Mouse (Mus musculus): Measurements from ENCODE around the gene Tekt5.
A peak's percentile ranks its signal among the peaks of the same experiment; 100 is the strongest.

Tekt5 gene

DNA sequence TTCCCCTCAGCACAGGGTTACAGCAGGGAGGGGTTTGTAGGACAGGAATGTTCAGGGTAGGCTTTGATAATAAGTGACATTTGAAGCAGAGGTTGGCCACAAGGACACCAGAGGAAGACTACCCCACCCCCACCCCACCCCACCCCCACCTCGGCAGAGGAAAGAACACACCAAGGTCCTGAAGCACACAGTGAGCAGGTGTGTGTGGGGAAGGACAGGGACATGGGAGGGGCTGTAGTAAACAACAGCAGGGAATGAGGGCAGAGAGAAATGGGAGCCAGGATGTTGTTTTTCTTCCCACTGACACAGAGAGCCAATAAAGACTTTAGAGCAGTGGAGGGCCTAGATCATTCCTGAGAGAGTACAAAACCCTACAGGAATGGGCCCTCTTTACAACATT lies 18.0 kb downstream of the Tekt5 start:
- DNase-seq = no peak

GRCm38 (mm10) chr16:10374254-10375011 lies 20.9 kb downstream of the Tekt5 start:
- DNase-seq = no peak

GRCm38 (mm10) chr16:10372372-10372771 lies 22.9 kb downstream of the Tekt5 start:
- no peak for DNase-seq

DNA sequence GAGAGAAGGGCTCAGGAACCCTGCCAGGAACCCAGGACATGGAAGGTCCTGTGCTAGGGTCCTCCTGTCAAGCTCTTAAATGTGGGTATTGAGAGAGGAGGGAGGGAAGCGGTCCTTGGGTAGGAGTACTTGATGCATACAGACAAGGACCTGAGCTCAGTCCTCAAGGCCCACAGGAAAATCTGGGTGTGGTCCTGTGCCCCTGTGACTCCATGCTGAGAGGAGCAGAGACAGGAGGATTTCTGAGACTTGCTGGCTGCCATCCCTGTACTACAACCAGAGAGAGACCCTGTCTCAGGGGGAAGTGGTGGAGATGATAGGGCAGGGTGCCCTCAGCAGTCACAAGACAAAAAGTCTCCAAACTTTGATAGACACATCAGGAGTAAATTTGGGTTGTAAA lies 25.3 kb downstream of the Tekt5 start:
- no peak for DNase-seq

- no peak for DNase-seq
Measured at GRCm38 (mm10) chr16:10369468-10369934, 25.8 kb downstream of the Tekt5 start.

DNA sequence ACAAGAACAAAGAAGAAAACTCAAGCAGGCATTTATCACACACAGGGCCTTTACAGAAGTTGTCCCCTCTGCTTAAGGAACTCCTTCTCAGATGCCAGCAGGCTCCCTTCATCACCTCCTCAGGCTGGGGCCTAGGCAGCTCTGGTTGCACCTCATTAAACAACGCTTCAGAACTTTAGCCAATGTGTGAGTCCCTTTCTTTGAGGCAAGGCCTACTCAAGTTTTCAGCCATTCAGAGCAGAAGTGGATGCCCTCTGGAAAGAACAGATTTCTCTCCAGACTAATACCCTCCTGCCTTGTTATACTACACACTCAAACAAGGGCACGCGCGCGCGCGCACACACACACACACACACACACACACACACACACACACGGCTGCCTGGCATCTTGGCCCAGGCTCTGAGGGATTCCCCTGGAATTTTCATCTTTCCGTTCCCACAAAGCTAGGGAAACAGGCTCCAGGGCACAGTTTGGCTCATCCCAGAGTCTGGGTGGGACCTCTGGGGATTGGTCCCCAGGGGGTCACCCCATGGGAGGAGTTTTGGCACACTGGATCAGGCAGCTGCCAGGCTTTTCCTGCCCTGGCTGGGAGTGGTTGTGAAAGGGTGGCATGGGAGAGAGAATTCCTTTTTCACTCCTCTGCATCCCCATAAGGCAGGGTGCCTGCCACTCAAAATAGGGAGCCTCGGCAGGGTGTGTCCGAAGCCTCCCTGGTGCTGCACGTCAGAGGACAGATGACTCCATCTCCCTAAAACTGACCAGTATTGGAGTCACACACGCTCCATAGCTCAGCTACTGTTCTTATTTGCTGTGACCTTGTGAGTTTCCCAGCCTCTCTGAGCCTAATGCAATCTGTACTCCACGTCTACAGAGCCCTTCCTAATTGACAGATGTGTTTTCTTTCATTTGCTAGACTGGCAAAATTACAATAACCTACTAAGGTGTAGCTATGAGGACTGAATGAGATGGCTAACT lies 28.8 kb downstream of the Tekt5 start:
- DNase-seq = no peak

DNA sequence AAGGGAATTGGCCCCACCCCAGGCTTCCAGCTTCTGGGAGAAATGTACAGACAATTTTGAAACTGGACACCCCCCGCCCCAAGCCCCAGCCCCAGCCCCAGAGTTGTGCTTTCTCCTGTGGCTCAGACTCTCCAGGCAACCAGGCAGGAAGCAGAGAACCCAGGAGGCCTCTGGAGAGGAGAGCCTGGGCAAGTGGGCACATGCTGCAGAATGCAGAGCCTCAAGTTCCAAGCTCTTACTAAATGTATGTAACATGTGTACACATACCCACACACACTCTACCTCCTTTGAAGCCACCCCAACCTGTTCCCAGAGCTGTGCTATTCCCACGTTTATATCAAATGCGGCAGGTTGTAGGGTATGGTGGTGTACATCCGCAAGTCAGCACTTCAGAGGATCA lies 29.5 kb downstream of the Tekt5 start:
- no peak for DNase-seq

DNA sequence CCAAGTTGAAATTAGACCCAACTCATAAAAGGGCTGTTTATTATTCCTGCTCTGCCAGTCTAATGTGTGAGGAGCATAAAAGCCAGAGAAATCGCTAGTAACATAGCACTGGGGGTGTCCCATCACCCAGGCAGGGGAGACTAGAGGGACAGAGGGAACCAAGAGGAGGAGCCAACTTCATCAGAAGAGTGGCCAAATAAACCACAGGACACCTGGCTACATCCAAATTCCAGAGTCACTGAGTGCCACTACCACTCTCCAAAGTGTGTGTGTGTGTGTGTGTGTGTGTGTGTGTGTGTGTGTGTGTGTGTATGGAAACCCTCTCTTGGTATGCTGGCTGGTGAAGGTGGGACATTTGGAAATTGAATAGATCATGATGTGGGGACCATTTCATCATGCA lies 32.2 kb downstream of the Tekt5 start:
- DNase-seq = no peak

DNA sequence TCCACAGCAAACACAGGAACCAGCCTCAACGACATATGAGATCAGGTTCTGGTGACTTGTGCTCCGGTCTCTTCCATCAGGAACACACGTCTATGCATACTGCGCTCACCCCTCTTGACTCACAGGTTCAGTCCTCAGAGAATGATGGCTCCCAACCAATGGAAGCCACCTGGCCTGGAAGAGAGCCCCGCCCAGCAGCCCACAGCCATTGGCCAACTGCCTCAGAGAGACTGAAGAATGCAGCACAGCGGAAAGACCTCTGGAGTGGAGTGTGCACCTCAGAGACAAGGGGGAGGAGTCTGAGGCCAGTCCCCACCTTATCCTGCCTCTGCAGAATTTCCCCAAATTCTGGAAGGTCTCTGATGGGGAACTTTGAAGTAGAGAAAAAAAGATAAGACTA lies 36.0 kb downstream of the Tekt5 start:
- DNase-seq = no peak

GRCm38 (mm10) chr16:10358010-10358934 lies 37.0 kb downstream of the Tekt5 start:
- DNase-seq = peak; percentile 3 to 24

DNA sequence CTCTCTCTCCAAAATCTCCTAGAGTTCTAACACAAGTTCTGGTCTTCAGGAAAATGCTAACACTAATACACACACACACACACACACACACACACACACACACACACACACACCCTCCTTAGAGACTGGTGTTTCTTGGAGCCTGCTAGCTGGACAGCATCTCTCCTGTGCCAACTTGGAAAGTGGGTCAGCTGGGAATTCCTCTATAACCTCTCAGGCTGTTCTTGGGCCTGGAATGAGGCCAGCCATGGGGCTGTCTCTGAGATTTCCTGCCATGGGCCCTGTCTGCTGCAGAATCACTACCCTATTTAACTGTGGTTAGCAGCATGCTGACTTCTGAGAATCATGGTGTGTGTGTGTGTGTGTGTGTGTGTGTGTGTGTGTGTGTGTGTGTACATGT lies 40.3 kb downstream of the Tekt5 start:
- DNase-seq = no peak

GRCm38 (mm10) chr16:10351050-10351636 lies 44.1 kb downstream of the Tekt5 start:
- DNase-seq = no peak

- no peak for DNase-seq
Measured at GRCm38 (mm10) chr16:10349876-10350275, 45.4 kb downstream of the Tekt5 start.

DNA sequence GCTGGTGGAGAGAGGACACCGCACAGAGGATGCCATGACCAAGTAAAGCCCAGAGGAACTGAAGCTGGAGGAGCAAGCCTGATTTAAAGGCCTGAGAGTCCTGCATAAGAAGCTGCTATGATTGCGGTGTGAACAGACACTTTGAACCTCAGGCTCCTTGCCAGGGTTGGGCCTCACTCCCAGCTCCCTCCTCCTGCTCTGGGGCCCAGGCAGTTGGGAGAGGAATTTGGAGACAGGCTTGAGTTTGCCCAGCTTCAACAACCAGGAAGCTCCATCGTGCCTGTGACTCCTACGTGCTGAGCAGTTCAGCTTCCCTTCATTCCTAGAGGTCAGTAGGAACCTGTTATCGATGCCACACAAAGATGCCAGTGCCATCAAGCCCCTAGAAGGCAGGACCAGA lies 45.9 kb downstream of the Tekt5 start:
- no peak for DNase-seq

GRCm38 (mm10) chr16:10347551-10347950 lies 47.7 kb downstream of the Tekt5 start:
- no peak for DNase-seq

DNA sequence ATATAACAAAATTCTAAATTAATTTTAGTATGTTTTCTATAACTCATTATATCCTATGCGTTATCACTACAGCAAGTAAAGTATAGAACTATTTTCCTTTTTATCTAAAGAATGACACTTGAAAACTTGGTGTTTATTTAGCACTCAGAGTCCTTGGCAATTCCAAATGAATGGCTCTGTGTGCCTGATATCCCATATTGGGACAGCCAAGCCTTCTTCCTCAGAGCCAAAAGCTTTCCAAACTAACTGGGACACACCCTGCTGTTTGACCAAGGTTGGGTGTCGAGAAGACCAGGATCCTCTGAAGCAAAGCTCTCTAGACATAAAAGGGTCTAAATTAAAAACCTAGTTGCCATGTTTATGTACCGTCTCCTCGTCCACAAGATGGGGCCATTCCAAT lies 54.2 kb downstream of the Tekt5 start:
- DNase-seq = no peak

- DNase-seq = no peak
Measured at GRCm38 (mm10) chr16:10339930-10340329, 55.4 kb downstream of the Tekt5 start.

DNA sequence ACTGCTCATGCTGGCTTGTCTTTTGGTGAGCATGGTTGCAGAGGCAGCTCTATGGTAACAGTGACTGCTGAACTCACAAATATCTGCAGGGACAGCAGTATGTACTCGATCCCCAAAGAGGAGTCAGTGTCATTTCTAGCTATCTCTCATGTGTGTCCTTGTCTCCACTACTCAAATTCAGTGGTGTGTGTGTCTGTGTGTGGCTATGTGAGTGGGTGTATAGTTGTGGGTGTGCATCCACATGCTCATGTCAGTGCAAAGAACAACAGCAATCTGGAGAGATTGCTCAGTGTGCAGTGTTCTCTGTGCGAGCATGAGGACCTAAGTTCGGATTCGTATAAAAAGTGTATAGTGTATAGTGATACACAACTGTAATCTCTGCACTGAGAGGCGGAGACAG lies 56.7 kb downstream of the Tekt5 start:
- DNase-seq = no peak

DNA sequence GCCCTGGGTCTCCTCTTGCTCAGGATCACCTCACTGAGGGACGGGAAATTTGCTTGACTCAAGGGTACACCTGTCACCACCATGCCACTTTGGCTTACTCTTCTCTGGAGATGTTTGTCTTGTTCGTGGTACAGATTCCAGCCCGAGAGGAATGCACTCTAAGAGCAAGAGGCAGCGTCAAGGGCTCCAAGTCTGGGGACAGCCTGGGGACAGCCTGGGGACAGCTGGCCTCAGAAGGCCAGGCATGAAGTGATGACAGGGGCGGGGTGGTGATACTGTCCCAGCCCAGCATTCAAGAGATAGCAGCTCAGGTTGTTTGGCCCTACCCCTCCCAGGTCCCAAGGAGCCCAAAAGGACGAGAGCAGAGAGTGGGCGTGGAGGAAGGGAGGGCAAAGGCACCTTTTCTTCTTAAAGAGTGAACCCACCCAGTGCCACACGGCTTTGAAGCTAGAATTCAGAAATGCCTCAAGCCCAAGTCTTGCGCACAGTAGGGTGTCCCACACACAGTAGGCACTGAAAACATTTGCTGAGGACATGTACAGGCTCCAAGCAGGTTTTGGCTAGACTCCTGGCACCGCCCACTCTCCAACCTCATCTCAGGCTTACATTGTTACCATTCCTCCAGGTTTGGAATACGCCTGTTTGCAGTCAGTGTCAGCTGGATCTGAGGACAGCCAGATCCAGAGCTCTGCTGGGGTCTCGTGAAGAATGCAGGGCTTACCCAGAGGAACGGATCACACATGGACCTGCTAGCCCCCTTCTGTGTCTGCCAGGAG lies 57.7 kb downstream of the Tekt5 start:
- DNase-seq = no peak

DNA sequence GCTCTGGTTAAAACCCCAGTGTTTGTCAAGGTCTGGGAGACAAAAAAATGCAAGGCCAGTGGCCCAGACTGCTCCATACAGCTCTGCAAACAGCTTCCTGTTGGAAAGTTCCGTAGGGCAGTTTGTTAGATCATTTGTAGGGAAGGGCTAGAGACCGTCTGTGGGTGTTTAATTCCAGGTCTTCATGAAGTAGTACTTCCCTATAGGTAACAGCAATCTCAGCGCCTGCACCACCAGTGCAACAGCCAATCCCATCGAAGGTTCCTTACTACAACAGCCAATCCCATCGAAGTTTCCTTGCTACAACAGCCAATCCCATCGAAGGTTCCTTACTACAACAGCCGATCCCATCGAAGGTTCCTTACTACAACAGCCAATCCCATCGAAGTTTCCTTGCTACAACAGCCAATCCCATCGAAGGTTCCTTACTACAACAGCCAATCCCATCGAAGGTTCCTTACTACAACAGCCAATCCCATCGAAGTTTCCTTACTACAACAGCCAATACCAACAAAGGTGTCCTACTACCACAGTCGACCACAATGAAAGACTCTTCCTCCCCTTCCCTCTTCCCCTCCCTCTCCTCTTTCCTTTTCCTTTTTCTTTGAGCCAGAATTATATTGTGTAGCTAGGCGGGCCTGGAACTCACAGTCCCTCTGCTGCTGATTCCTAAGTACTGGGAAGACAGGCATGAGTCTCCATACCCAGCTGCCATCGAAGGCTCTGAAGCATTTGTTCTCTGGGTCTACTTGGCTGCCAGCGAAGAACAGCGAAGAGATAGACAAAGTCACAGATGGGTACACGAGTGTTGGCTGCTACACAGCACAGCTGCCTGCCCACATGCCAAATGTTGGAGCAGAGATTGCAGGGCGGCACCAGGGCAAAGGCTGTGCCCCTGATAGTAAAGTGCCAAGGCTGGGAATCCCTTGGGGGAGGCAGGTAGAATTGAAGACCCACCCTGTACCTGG lies 58.6 kb downstream of the Tekt5 start:
- no peak for DNase-seq
